Mouse (Mus musculus): Measurements from ENCODE around the gene Fas. TPM values are rescaled to one million over a fixed set of nuclear protein-coding genes. Genes with fewer than 3 reads are reported as not detected.

Gene Fas
- polyA plus RNA-seq, 1 experiment from 2014 or later = 0.51 TPM

- H3K9ac ChIP-seq (replicated peaks) = no peak overlapping the region
- H3K4me3 ChIP-seq (replicated peaks) = no peak overlapping the region
- H3K9me3 ChIP-seq = no peaks in the 10 kb centered on the region
- 0 out of 2 replicates have a peak, but pooled peaks cover 2% of the 10 kb centered on the region for H3K4me1 ChIP-seq (replicated peaks)
- 95% methylated on average over 2 of the region's 2 CpGs for WGBS
- no peaks in the 10 kb centered on the region for H3K36me3 ChIP-seq
- H3K27ac ChIP-seq = no peak overlapping the region
- H3K27me3 ChIP-seq = no peaks in the 10 kb centered on the region
- no peak for ATAC-seq
- no peak overlapping the region for H3K4me2 ChIP-seq (replicated peaks)
Observed at GRCm38 (mm10) chr19:34256936-34257335, 33.5 kb upstream of the Fas start.

- 83% methylated on average over 2 of the region's 2 CpGs for WGBS
- H3K9ac ChIP-seq (replicated peaks) = no peak overlapping the region
Observed at GRCm38 (mm10) chr19:34262273-34262974, 28.0 kb upstream of the Fas start.

GRCm38 (mm10) chr19:34265604-34266193, 24.8 kb upstream of the Fas start:
- 76% methylated on average over 5 of the region's 5 CpGs for WGBS
- no peaks in the 10 kb centered on the region for H3K9me3 ChIP-seq
- H3K27ac ChIP-seq = no peak overlapping the region
- H3K4me3 ChIP-seq (replicated peaks) = no peak overlapping the region
- H3K4me1 ChIP-seq (replicated peaks) = no peaks in the 10 kb centered on the region
- no peak for ATAC-seq
- H3K9ac ChIP-seq (replicated peaks) = no peak overlapping the region
- no peaks in the 10 kb centered on the region for H3K27me3 ChIP-seq
- no peaks in the 10 kb centered on the region for H3K36me3 ChIP-seq
- no peak overlapping the region for H3K4me2 ChIP-seq (replicated peaks)

More at GRCm38 (mm10) chr19:34262273-34262974, 28.0 kb upstream of the Fas start:
- Histone ChIP-seq H3K9me3 (no peaks in the 10 kb centered on the region), H3K4me3 (replicated peaks) (no peak overlapping the region), H3K4me1 (replicated peaks) (no peaks in the 10 kb centered on the region), H3K27ac (no peak overlapping the region), H3K4me2 (replicated peaks) (no peak overlapping the region), H3K27me3 (no peaks in the 10 kb centered on the region), H3K36me3 (no peaks in the 10 kb centered on the region)
- no peak for ATAC-seq

- no peaks in the 10 kb centered on the region for H3K36me3 ChIP-seq
- no peaks in the 10 kb centered on the region for H3K4me1 ChIP-seq (replicated peaks)
- no peak overlapping the region for H3K27ac ChIP-seq
- no peaks in the 10 kb centered on the region for H3K9me3 ChIP-seq
- no peak overlapping the region for H3K4me3 ChIP-seq (replicated peaks)
- no peak overlapping the region for H3K9ac ChIP-seq (replicated peaks)
- H3K27me3 ChIP-seq = no peaks in the 10 kb centered on the region
- no peak for ATAC-seq
- WGBS = 43% methylated on average over 1 of the region's 1 CpGs
- no peak overlapping the region for H3K4me2 ChIP-seq (replicated peaks)
Observed at GRCm38 (mm10) chr19:34268991-34269390, 21.5 kb upstream of the Fas start.

GRCm38 (mm10) chr19:34270106-34270726, 20.2 kb upstream of the Fas start:
- Histone ChIP-seq H3K4me3 (replicated peaks) (no peak overlapping the region), H3K36me3 (no peaks in the 10 kb centered on the region), H3K9me3 (no peaks in the 10 kb centered on the region), H3K27me3 (no peaks in the 10 kb centered on the region), H3K27ac (no peak overlapping the region), H3K4me1 (replicated peaks) (no peaks in the 10 kb centered on the region), H3K9ac (replicated peaks) (no peak overlapping the region), H3K4me2 (replicated peaks) (no peak overlapping the region)
- 88% methylated on average over 11 of the region's 11 CpGs for WGBS
- no peak for ATAC-seq

- H3K27me3 ChIP-seq = no peaks in the 10 kb centered on the region
- no peak for ATAC-seq
- no peaks in the 10 kb centered on the region for H3K36me3 ChIP-seq
- H3K27ac ChIP-seq = no peak overlapping the region
- no peak overlapping the region for H3K4me2 ChIP-seq (replicated peaks)
- H3K4me1 ChIP-seq (replicated peaks) = no peaks in the 10 kb centered on the region
- WGBS = 97% methylated on average over 13 of the region's 13 CpGs
- no peaks in the 10 kb centered on the region for H3K9me3 ChIP-seq
- no peak overlapping the region for H3K9ac ChIP-seq (replicated peaks)
- no peak overlapping the region for H3K4me3 ChIP-seq (replicated peaks)
Observed at GRCm38 (mm10) chr19:34270824-34271464, 19.5 kb upstream of the Fas start.

- H3K9me3 ChIP-seq = no peaks in the 10 kb centered on the region
- 100% methylated on average over 1 of the region's 1 CpGs for WGBS
- H3K27ac ChIP-seq = no peak overlapping the region
- H3K4me2 ChIP-seq (replicated peaks) = no peak overlapping the region
- H3K4me3 ChIP-seq (replicated peaks) = no peak overlapping the region
- H3K27me3 ChIP-seq = no peaks in the 10 kb centered on the region
- no peaks in the 10 kb centered on the region for H3K36me3 ChIP-seq
- no peak for ATAC-seq
- H3K9ac ChIP-seq (replicated peaks) = no peak overlapping the region
- no peaks in the 10 kb centered on the region for H3K4me1 ChIP-seq (replicated peaks)
Observed at GRCm38 (mm10) chr19:34273073-34273472, 17.4 kb upstream of the Fas start.

- H3K9ac ChIP-seq (replicated peaks) = no peak overlapping the region
- no peak for ATAC-seq
- no peaks in the 10 kb centered on the region for H3K9me3 ChIP-seq
- H3K4me2 ChIP-seq (replicated peaks) = no peak overlapping the region
- H3K36me3 ChIP-seq = no peaks in the 10 kb centered on the region
- 75% methylated on average over 3 of the region's 3 CpGs for WGBS
- H3K4me1 ChIP-seq (replicated peaks) = no peaks in the 10 kb centered on the region
- H3K4me3 ChIP-seq (replicated peaks) = no peak overlapping the region
- no peaks in the 10 kb centered on the region for H3K27me3 ChIP-seq
- no peak overlapping the region for H3K27ac ChIP-seq
Observed at GRCm38 (mm10) chr19:34278078-34278477, 12.4 kb upstream of the Fas start.

GRCm38 (mm10) chr19:34283614-34284013, 6.9 kb upstream of the Fas start:
- ATAC-seq = no peak
- no peaks in the 10 kb centered on the region for H3K36me3 ChIP-seq
- 90% methylated on average over 6 of the region's 6 CpGs for WGBS

GRCm38 (mm10) chr19:34284383-34284782, 6.1 kb upstream of the Fas start:
- H3K4me2 ChIP-seq (replicated peaks) = no peak overlapping the region
- 71% methylated on average over 10 of the region's 10 CpGs for WGBS

More at GRCm38 (mm10) chr19:34283614-34284013, 6.9 kb upstream of the Fas start:
- no peaks in the 10 kb centered on the region for H3K9me3 ChIP-seq
- no peak overlapping the region for H3K4me2 ChIP-seq (replicated peaks)
- no peaks in the 10 kb centered on the region for H3K4me1 ChIP-seq (replicated peaks)
- H3K4me3 ChIP-seq (replicated peaks) = no peak overlapping the region
- H3K9ac ChIP-seq (replicated peaks) = no peak overlapping the region
- no peaks in the 10 kb centered on the region for H3K27me3 ChIP-seq
- no peak overlapping the region for H3K27ac ChIP-seq

GRCm38 (mm10) chr19:34284826-34285225, 5.6 kb upstream of the Fas start:
- Histone ChIP-seq H3K27me3 (no peaks in the 10 kb centered on the region), H3K36me3 (no peaks in the 10 kb centered on the region), H3K4me3 (replicated peaks) (no peak overlapping the region), H3K9ac (replicated peaks) (no peak overlapping the region), H3K27ac (no peak overlapping the region), H3K9me3 (no peaks in the 10 kb centered on the region), H3K4me1 (replicated peaks) (peaks cover under 1% of the 10 kb centered on the region; the same call in 1 of the 2 replicates), H3K4me2 (replicated peaks) (no peak overlapping the region)
- 66% methylated on average over 2 of the region's 2 CpGs for WGBS
- ATAC-seq = no peak

More at GRCm38 (mm10) chr19:34284383-34284782, 6.1 kb upstream of the Fas start:
- ATAC-seq = no peak
- no peaks in the 10 kb centered on the region for H3K36me3 ChIP-seq
- H3K4me3 ChIP-seq (replicated peaks) = no peak overlapping the region
- H3K4me1 ChIP-seq (replicated peaks) = no peaks in the 10 kb centered on the region
- H3K9ac ChIP-seq (replicated peaks) = no peak overlapping the region
- H3K27me3 ChIP-seq = no peaks in the 10 kb centered on the region
- no peak overlapping the region for H3K27ac ChIP-seq
- H3K9me3 ChIP-seq = no peaks in the 10 kb centered on the region

- 0 out of 2 replicates have a peak, but pooled peaks cover 2% of the 10 kb centered on the region for H3K27me3 ChIP-seq
- H3K36me3 ChIP-seq = no peaks in the 10 kb centered on the region
- no peak for ATAC-seq
- no peaks in the 10 kb centered on the region for H3K9me3 ChIP-seq
- H3K4me1 ChIP-seq (replicated peaks) = peaks cover 14% of the 10 kb centered on the region
- no peak overlapping the region for H3K4me2 ChIP-seq (replicated peaks)
- no peak overlapping the region for H3K9ac ChIP-seq (replicated peaks)
- no peak overlapping the region for H3K27ac ChIP-seq
- no peak overlapping the region for H3K4me3 ChIP-seq (replicated peaks)
Observed at GRCm38 (mm10) chr19:34287221-34287620, 3.2 kb upstream of the Fas start.

Measured in midbrain, embryonic 13.5 days (tissue).